Mouse (Mus musculus): Measurements from ENCODE around the gene Slc22a23.

The Slc22a23 gene

DNA sequence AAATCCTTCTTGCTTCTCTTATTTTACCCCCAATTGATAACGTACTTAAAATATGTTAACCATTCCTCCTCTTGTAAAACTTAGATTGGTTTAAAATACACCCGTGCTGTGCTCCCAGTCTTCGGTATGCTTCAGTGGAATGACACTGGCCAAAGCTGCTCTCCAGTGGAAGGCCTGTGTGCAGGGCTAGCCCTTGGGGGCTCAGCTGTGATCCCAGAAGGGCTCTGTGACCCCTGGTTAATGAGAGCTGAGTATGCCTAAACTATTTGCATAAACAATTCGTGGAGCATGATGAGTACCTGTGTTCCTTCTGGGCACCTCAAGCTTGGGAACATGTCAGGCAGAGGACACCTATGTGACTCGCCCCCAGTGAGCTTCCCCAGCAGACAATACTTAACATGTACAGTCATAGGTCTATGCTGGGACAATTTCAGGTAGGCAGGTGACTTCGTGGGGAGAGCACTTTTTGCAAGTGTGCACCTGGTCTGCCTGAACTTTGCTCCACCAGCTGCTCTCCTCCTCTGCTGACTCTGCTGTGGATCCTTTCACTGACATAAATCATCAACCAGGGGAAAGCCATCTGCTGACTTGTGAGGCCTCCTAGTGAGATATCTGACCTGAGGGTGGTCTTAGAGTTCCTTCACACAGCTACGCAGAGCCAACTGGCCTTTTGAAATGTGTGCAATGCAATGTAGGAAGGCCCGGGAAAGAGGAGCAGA, 77.9 kb downstream of the Slc22a23 start:
- DNase-seq (ENCODE audit: low spot score) = no peak

DNA sequence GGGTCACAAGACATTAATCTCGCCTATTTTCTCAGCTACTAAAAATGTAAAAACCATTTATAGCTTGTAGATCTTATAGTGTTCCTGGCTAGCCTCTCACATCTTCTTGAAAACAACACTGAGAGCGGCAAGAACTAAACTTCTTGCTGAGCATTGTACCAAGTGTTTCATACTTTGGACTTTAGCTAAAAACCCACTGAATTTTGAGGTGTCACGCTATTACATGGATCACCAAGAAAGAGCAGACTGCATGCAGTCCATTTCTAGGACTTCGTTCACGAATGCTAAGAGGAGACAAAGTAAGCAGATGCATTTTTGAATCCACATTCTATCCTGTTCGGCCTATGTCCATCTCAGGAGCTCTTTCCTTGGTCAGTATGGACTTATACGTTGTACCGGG, 78.9 kb downstream of the Slc22a23 start:
- no peak for DNase-seq (ENCODE audit: low spot score)

DNA sequence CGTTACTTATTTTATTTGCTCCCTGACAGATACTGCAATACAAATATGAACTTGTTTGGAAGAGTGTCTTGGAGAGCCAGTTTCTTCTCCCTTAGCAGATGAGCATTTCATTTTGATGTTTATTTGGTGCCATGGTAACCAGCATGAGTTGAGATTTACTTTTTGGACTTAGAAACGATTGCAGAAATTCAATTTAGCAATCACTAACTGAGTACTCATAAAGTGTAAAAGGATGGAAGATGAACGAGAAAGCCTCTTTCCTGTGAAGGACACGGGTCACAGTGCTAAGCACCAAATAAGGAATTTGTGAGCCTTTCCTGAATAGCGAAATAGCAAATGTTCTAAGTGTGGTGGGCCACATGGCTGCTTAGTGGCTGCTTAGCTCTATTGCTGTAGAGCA, 79.4 kb downstream of the Slc22a23 start:
- no peak for DNase-seq (ENCODE audit: low spot score)

DNA sequence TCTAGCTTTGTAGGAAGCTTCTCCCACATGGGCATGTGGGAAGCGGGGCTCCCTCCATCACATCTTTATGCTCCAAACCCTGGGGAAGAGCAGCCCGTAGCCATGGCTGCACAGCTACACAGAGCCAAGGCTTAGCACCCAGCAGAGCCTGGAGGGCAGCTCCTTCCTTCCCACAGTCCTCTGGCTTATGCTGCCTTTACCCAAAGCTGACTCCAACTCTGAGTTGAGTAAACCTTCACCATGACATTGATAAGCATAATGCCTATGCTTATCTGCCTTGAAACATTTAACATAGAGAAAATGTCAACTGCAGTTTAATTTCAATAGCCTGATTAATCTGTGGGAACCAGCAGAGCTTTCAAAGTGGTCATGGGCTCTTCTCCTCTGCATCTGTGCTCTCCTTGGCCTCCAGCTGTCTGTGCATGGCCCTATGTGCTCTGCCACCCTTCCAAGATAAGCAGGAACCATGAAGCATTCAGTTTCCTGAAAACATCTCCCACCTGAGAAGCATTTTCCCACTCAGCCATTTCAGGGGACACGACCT, 79.9 kb downstream of the Slc22a23 start:
- no peak for DNase-seq (ENCODE audit: low spot score)

DNA sequence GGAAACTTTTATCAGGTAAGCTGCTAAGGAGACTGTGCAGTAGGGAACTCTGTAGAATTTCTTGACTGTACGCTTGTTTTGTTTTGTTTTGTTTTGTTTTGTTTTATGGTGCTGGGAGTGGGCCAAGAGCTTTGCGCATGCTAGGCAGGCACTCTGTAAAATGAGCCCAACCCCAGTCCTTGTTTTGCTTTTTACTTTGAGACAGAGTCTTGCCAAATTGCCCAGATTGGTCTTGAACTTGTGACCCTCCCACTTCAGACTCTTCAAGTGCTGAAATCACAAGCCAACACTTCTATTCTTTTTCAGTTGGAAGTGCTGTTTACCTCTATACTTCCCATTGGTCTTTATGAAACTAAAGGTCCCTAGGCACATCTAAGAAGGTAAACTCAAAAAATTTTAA, 80.5 kb downstream of the Slc22a23 start:
- no peak for DNase-seq (ENCODE audit: low spot score)

DNA sequence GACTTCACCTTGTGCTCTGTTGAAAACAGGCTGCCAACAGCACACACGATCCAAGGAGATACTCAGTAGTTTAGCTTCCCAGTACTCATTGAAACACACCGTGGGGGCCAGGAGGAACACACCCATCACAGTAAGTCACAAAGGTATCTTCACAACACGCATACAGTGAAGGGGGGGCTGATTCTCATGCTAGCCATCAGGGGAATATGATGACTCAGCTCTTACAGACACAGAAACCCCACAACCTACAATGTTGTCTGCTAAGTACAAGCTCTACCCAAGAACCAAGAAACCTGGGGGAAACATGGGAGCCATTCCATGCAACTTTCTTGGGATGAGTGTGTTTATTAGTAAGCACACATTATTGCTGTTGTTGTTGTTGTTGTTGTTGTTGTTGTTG, 86.2 kb downstream of the Slc22a23 start:
- DNase-seq (ENCODE audit: low spot score) = no peak

DNA sequence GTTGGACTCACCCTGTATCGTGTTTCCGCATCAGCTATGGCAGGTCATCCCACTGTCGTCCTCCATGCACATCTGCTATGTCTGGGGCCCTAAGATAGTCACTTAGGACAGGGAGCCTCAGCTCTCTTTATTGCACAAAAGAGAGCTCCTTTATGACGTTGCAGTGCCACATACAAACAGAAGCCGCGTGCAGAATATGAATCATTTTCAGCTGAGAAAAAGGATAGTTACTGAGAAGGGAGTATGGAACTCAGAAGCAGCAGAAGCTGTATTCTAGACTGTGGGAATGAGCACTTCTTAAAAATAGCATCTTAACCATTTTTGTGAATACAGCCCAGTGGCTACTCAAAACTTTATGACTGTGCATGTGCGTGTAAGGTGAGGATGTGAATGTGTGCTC, 87.8 kb downstream of the Slc22a23 start:
- no peak for DNase-seq (ENCODE audit: low spot score)

DNA sequence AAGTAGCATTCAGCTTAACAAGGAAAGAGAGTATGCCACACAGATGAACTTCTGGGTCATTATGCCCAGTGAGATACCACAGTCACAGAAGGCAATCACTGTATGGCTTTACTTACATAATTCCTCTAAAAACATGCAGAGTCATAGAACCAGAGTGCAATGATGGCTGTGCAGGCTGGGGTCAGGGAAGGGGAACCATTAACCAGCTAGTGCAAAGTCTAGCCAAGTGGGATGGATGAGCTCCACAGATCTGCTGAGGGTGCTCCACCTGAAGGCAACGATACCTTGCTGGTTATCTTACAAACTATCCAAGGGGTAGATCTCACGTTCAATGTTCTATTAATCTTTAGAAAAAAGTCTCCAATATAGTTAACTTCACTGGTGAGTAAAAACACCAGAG, 88.3 kb downstream of the Slc22a23 start:
- DNase-seq (ENCODE audit: low spot score) = no peak

DNA sequence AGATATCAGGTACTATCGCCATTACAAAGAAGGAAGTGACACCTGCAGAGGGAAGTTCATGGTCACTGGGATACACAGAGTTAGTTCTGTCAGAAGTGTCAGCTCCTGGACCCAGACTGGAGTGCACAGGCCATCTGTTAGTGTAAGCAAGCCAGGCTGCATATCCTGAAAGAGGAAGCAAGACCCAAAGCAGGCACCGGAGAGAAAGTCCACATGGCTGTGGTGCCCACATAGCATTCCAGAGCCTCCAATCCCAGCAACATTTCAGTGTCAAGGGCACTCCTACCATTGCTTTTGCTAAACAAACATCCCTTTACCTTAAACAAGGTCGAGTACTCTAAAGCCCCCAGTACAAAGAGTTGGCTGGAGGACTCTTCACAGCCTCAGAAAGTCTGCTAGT, 89.7 kb downstream of the Slc22a23 start:
- DNase-seq (ENCODE audit: low spot score) = no peak

DNA sequence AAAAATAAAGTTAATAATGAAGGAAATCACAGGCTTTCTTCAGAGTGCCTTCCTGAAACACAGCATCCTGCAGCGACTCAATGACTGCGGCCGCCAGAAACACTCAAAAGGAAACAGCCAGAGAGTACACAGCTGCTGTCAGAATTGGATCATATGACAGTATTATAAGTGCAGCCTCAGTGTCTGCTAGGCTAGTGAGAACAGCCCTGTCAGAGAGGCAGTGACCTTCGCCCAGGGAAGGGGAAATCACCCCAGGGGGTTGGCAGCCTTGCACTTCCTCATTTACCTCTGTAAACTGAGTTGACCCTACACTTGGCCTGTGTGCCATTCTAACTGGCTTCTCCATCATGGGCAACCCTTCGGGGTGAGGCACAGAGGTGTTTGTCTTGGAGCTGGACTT, 90.3 kb downstream of the Slc22a23 start:
- no peak for DNase-seq (ENCODE audit: low spot score)

DNA sequence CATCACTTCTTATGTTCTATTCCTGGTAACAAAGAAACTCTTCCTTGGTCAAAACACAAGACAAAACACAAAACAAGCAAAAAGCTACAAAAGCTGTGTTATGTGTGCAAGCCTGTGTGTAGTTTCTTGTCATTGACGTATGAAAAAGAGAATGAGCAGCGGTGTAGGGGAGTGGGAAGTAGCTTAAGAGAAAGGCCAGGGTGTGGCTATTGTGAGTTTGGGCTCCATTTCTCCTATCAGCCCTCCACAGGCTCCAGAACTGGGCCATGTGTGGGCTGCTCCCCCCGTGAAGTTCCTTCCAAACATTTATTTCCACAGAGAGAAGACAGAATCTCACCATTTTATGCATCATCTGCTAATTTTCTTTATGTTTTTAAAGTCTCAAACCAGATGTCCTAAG, 91.2 kb downstream of the Slc22a23 start:
- no peak for DNase-seq (ENCODE audit: low spot score)

DNA sequence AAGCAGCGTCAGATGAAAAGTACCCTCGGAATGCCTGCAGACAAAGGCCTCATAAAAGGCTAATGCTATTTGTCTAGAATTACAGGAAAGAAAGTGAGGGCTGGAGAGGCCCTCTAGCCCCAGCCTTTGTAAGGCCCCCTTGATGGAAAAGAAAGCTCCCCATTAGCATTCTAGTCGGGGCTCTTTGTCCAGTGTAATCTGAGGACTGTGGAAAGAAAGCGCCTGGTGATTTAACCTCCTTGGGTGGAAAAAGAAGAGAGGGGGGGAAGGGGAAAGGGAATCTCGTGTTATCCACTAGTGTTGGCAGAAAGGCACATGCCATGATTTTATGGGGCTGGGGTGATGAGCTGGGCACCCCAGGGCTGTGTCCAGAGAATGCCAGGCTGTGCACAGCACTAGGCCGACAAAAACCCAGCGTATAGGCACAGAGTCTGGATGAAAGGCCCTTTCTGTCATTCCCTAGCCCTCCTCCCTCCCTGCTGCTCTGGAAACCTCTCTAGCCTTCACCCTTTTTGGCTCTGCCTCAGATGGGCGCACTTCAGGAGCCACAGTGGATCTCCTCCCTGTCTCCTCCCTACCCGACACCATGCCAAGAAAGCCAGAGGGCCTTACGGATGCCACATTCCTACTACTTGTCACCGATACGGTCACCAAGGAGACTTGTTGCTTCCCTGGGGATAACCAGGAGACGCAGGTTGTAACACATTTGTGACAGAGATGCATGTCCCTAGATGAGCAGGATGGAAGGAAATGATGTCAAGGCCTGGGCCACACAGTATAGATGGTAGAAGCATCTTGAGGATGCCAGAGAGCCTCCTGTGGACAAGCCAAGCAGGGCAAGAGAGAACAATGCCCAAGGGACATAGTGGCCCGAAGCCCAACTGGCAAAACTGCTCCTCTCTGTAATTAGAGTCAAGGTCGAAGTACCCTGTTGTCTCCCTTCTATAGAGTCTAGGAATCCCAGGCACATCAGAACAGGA, 95.8 kb downstream of the Slc22a23 start:
- peak; percentile 18 for DNase-seq (ENCODE audit: low spot score)

DNA sequence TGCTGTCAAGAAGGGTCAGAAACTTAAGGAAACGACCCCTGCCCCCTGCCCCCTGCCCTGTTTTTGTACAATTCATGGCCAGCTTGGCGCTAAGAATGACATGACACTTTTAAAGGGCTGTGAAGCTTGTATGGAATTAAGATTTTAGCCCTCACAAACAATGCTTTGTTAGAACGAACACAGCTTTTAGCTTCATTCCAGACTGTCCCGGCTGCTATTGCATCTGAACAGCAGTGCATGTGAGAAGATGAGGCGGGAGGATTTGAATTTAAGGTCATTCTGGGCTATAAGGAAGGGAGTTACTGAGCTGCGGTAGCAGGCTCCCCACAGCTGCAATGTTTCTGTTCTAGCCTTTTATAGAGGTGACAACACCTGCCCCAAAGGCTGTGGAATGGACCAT, 96.9 kb downstream of the Slc22a23 start:
- DNase-seq (ENCODE audit: low spot score) = no peak

DNA sequence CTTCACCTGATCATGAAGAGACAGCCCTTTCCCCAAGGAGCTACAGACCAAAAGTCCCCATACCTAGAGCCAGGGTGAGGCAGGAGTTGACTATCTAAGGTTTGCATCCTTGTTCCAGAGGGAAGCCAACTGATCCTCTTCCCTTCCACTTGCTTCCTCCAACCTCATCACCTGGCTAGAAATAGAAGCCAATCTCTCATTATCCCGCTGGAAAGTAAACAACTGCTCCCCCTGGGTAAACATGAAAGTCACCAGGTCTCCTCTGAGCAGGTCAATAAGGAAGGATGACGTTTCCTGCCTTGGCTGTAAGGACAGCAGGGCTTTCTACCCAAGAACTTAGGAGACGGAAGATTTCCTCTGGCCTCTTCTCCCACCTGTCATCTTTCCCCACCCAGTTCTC, 98.2 kb downstream of the Slc22a23 start:
- DNase-seq (ENCODE audit: low spot score) = no peak

DNA sequence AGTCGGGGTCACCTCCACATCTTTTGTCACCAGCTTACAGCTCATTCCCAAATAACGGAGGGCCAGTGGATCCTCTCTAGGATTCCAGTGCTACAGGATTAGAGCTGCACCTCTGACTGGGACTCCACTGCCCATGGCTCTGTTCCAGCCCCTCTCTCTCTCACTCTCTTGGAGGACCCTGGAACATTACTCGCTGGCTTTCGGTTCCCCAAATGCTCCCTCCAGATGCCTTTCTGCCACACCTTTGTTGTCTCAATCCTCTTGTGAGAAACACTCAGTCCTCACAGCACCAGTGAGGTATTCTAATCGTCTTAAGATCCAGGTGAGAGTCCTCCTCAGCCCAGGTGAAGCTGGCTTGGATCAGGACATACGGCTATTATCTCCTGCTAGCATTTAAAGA, 99.8 kb downstream of the Slc22a23 start:
- no peak for DNase-seq (ENCODE audit: low spot score)

DNA sequence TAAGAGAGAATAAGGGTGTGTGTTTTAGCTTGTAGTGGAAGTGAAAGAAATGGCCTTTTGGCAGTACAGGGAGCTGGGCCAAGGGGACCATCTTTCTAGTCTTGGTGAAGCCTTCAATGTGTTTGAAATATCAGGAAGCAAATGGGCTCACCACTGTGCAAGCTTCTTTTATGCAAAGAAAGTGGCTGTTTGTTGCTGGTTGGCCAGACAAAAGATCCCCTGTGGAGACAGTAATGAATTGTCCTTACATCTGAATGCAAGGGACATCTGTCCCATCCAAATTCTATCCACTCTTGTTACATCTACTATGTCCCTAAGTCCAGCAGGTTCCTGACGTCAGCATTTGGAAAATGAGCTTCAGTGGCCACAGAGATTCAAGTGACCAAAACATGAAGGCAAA, 100.8 kb downstream of the Slc22a23 start:
- no peak for DNase-seq (ENCODE audit: low spot score)

DNA sequence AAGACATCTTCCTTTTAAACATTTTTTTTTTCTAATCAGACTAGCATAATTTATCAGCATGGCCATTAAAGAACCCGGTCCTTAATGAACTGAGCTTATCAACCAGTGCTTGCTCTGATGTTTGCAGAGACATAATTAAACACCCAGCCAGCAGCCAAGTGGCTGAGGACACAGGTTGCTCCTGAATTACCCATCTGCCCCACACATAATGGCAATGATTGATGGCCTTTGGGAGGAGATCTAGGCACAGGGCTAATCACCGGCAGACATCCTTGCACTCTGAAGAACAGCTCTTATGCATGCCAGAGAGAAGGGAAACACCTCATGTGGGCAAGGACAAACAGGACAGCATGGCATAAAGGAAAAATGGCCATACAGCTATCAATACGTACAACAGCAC, 102.8 kb downstream of the Slc22a23 start:
- DNase-seq (ENCODE audit: low spot score) = no peak

DNA sequence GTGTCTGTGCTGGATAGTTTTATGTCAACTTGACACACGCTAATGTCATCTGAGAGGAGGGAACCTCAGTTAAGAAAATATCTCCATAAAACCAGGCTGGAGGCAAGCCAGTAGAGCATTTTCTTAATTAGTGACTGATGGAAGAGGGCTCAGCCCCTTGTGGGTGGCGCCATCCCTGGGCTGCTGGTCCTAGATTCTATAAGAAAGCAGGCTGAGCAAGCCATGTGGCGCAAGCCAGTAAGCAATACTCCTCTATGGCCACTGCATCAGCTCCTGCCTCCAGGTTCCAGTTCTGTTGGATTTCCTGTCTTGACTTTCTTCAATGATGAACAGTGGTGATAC, 104.9 kb downstream of the Slc22a23 start:
- no peak for DNase-seq (ENCODE audit: low spot score)

DNA sequence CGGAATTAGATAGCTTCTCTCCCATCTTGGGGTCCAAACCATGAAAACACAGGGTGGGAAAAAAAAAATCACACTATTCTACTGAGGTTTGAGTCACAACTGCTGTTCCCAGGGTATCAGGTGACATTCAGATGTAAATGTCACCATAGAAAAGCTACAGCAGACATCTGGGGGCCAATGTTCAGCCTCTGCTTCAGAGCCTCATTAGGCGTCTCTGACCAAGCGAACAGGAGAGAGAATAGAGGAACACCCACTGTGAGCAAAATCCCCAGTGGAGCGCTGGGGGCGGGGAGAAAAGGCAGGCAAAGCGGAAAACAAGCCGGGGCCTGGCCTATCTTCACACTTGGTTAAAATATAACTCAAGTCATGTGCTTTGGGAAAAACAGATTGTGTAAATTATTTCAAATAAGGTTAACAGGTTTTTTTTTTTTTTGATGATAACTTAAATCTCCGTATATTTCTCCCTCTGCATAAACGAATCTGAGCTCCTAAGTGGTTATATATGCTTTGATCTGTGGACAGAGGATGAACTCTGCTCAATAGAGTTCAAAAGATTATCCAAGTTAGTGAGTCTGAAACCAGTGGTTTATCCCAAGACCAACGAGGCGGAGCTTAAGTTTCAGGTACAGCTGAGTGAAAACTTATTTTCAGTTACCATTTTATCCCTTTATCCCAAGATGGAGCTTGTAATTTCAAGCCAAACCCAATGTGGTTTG, 105.5 kb downstream of the Slc22a23 start:
- DNase-seq (ENCODE audit: low spot score) = no peak

DNA sequence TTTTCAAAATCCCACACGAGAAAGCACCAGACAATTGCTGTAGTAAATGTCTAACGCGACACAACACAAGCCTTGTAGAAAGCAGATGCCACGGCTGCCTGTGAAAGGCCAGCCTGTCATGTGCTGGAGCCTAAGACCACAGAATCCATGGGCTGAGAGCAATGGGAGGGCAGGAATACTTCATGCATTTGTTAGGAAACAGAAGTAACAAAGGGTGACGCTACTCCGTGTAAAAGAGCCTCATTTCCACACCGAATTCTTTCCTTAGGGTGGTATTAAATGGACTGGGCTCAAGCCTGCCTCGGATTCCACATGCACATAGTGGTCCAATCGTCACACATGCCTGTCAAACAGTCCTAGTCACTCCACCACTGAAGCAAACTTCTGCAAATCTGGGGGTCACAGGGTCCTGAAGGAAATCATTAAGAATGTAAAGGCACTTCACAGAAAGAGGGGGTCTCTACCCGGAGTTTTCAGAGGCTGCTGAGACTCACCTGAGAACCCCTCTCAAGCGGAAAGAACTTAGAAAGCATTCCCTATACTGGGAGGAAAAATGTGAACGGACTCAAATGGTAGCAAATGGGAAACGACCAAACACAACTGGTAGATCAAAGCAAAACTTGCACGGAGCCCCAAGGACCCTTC, 106.2 kb downstream of the Slc22a23 start:
- DNase-seq (ENCODE audit: low spot score) = no peak

DNA sequence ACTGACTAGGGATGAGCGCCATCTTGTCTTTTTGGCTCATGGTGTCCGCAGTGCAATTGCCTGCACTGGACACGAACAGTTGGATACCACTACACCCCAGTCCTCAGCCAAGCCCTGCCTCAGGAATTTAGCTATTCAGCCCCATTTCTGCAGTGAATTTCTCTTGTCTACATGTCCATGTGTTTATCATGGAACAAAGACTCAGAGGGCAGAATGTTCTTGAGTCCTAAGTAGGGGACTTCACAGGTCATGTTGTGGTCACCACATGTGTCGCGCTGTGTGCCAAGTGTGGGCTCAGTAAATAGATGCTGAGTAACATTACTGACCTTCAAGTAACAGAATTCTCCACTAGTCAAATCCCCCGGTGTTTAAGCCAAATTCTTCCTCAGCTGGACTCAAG, 109.9 kb downstream of the Slc22a23 start:
- no peak for DNase-seq (ENCODE audit: low spot score)

DNA sequence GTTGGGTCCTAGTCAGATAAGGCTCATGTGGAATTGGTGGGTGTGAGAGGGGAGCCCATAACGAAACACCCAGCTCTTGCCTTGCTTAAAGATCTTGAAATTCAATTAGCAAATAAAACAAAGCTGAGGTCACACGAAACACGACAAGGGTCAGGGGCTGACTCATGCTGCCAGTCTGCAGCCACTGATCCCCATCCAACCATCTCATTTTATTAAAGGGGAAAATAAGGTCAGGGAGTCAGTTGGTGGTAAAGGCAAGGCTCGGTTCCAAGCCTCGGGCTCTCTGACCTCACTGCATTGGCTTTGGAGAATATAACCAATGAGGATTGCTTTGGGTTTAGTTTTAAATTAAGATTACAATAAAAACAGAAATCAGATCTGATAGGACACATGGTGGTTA, 110.5 kb downstream of the Slc22a23 start:
- no peak for DNase-seq (ENCODE audit: low spot score)
